Mouse (Mus musculus): ENCODE measurements at regions not wholly inside any gene's neighbourhood (a gene's known extent, or its start where the extent isn't known, plus 50 kb on each side); places are given as distances from the start of the nearest gene placed in this dataset.

DNA sequence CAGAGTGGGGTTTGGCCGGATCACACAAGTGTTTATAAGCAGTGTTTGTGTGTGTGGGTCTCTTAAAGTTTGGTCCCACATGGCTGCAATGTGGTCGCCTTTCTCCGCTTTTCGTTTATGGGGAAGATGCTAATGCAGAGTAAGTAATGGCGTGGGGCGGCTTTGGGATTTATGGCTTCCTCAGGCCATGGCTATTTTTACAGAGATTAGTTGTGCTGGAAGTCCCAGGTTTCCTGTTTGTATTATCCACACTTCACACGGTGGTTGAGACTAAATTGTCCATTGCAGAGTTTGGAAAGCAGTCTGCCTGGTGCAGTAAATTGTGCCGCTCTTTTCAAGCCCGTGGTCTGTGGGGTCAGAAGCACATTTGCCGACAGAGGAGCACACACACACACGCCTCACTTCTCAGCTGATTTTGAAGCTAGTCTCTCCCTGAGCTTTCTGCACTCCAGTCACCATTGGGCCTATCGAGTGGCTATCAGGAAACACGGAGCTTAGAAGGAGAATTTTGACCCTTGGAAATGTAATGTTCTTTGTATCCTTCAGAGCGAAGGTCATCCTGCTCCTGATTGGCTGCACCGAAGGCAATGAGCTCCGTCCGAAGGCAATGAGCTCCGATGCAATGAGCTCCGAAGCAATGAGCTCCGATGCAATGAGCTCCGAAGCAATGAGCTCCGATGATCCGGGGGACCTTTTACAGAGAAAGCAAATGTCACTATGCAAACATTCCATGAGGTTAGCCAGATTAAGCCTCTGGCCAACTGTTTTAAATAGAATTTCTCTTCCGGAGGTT is 142.9 kb upstream of the Dkk2 start:
- Histone ChIP-seq H3K9me3 (replicated peaks) (peaks cover 34% of the 10 kb centered on the region), H3K36me3 (replicated peaks) (no peaks in the 10 kb centered on the region), H3K4me3 (ENCODE audit: low read depth, low read length) (no peak overlapping the region), H3K4me1 (ENCODE audit: insufficient read depth, low read depth, low read length) (no peaks in the 10 kb centered on the region), H3K27me3 (ENCODE audit: insufficient read depth, low read length) (no peaks in the 10 kb centered on the region)
- ATAC-seq (ENCODE audit: extremely low read depth, insufficient number of reproducible peaks, low FRiP score, poor library complexity, severe bottlenecking) (no peak), DNase-seq (ENCODE audit: low spot score) (no peak)
- TF ChIP-seq CTCF (IDR thresholded peaks at IDR 0.05; ENCODE audit: low read depth, low read length) (no peak), GATA1 (IDR thresholded peaks at IDR 0.05; ENCODE audit: borderline replicate concordance, low read length) (no peak), GATA2 (IDR thresholded peaks at IDR 0.05; ENCODE audit: borderline replicate concordance, low read depth, low read length) (no peak), POLR2AphosphoS5 (IDR thresholded peaks at IDR 0.05; ENCODE audit: insufficient replicate concordance, low read depth, low read length) (no peak), TAL1 (conservative IDR thresholded peaks at IDR 0.05; ENCODE audit: low read depth, low read length) (no peak)

DNA sequence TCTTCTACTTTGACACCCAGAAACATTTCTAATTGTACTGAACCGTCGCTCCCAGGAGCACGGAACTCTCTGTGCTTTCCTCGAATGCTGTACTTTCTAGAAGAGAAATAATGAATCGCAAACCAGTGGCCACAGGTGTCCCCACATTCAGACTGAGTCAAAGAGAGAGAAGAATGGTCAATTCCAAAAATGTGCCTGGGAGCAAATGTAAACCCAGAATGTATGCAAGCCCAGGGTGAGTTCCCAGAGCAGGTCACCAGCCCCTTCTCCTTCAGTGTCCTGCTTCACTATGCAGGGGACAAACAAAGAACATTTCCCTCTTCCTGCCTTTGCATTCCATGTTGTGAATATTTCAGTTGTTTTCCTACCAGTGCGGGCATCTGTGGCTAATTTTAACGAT is 141.7 kb upstream of the Dkk2 start:
- H3K4me3 ChIP-seq (ENCODE audit: low read depth, low read length) = no peak overlapping the region
- no peaks in the 10 kb centered on the region for H3K27me3 ChIP-seq (ENCODE audit: insufficient read depth, low read length)
- TF ChIP-seq GATA2 (IDR thresholded peaks at IDR 0.05; ENCODE audit: borderline replicate concordance, low read depth, low read length) (no peak), CTCF (IDR thresholded peaks at IDR 0.05; ENCODE audit: low read depth, low read length) (no peak)
- no peak for ATAC-seq (ENCODE audit: extremely low read depth, insufficient number of reproducible peaks, low FRiP score, poor library complexity, severe bottlenecking)
- peaks cover 31% of the 10 kb centered on the region for H3K9me3 ChIP-seq (replicated peaks)
- H3K36me3 ChIP-seq (replicated peaks) = no peaks in the 10 kb centered on the region
- DNase-seq (ENCODE audit: low spot score) = no peak
- no peaks in the 10 kb centered on the region for H3K4me1 ChIP-seq (ENCODE audit: insufficient read depth, low read depth, low read length)

DNA sequence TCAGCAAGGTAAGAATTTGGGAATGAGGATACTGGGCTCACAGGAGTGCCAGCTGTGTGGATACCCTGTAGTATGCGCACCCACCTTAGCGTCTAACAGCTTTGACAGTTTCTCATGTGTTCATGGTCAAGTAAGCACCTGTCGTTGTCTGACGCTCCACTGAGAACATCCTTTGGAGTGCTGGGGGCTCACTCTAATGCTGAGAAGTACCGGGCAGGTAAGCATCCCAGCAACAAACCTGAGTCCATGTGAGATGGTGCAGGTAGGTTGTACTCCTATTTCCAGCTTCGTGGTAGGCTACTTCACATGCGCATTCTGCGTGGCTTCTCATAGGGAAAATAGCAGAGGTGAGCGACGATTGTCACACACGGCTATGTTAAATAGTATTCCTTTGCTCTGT is 129.3 kb upstream of the Dkk2 start:
- TF ChIP-seq POLR2AphosphoS5 (IDR thresholded peaks at IDR 0.05; ENCODE audit: insufficient replicate concordance, low read depth, low read length) (no peak), CTCF (IDR thresholded peaks at IDR 0.05; ENCODE audit: low read depth, low read length) (no peak), TAL1 (conservative IDR thresholded peaks at IDR 0.05; ENCODE audit: low read depth, low read length) (no peak), GATA2 (IDR thresholded peaks at IDR 0.05; ENCODE audit: borderline replicate concordance, low read depth, low read length) (no peak), GATA1 (IDR thresholded peaks at IDR 0.05; ENCODE audit: borderline replicate concordance, low read length) (no peak)
- no peaks in the 10 kb centered on the region for H3K36me3 ChIP-seq (replicated peaks)
- peaks cover 24% of the 10 kb centered on the region for H3K9me3 ChIP-seq (replicated peaks)
- no peak for ATAC-seq (ENCODE audit: extremely low read depth, insufficient number of reproducible peaks, low FRiP score, poor library complexity, severe bottlenecking)
- H3K27me3 ChIP-seq (ENCODE audit: insufficient read depth, low read length) = no peaks in the 10 kb centered on the region
- H3K4me1 ChIP-seq (ENCODE audit: insufficient read depth, low read depth, low read length) = no peaks in the 10 kb centered on the region
- no peak for DNase-seq (ENCODE audit: low spot score)
- no peak overlapping the region for H3K4me3 ChIP-seq (ENCODE audit: low read depth, low read length)

DNA sequence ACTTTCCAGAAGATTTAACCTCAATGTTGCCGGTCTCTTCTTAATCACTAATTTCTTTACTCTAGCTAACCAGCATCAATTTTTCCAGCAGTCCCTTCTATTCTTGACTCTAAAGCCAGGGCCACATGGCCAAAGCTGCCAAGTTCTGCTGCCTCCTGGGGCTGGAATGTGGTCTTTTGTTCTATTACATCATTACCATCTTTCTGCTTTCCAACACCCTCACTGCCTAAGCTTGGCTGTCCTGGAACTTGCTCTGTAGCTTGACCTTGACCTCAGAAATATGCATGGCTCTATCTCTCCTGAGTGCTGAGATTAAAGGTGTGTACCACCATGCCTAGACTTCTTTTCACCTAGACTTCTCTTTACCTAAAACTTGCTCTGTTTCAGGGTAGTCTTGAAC is 124.5 kb upstream of the Dkk2 start:
- Histone ChIP-seq H3K9me3 (replicated peaks) (peaks cover 27% of the 10 kb centered on the region), H3K4me3 (ENCODE audit: low read depth, low read length) (no peak overlapping the region), H3K4me1 (ENCODE audit: insufficient read depth, low read depth, low read length) (no peaks in the 10 kb centered on the region), H3K36me3 (replicated peaks) (no peaks in the 10 kb centered on the region), H3K27me3 (ENCODE audit: insufficient read depth, low read length) (no peaks in the 10 kb centered on the region)
- ATAC-seq (ENCODE audit: extremely low read depth, insufficient number of reproducible peaks, low FRiP score, poor library complexity, severe bottlenecking) (no peak), DNase-seq (ENCODE audit: low spot score) (no peak)
- no peak for TF ChIP-seq TAL1 (conservative IDR thresholded peaks at IDR 0.05; ENCODE audit: low read depth, low read length)
- no peak for TF ChIP-seq GATA1 (IDR thresholded peaks at IDR 0.05; ENCODE audit: borderline replicate concordance, low read length)
- TF ChIP-seq GATA2 (IDR thresholded peaks at IDR 0.05; ENCODE audit: borderline replicate concordance, low read depth, low read length) = no peak
- TF ChIP-seq CTCF (IDR thresholded peaks at IDR 0.05; ENCODE audit: low read depth, low read length) = no peak
- no peak for TF ChIP-seq POLR2AphosphoS5 (IDR thresholded peaks at IDR 0.05; ENCODE audit: insufficient replicate concordance, low read depth, low read length)

DNA sequence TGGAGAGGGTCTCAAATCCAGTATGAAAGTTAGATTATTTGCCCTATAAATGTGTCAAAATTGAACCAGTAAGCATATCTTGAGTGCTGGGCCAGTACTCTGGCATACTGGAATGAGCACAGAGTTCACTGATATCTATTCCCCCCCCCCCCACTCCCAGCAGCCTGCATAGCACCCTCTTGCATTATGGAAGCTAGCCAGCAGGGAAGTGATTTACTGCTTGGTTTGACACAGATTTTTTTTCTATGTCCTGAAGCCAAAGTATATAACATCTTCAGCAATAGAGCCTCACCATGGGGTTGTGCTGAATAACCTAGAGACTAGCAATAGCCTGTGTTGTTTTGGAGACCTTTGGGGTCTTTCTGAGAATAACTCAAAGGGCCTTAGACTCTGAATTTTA is 123.5 kb upstream of the Dkk2 start:
- no peak for DNase-seq (ENCODE audit: low spot score)
- H3K36me3 ChIP-seq (replicated peaks) = no peaks in the 10 kb centered on the region
- H3K4me1 ChIP-seq (ENCODE audit: insufficient read depth, low read depth, low read length) = no peaks in the 10 kb centered on the region
- peaks cover 28% of the 10 kb centered on the region for H3K9me3 ChIP-seq (replicated peaks)
- TF ChIP-seq GATA1 (IDR thresholded peaks at IDR 0.05; ENCODE audit: borderline replicate concordance, low read length) = no peak
- TF ChIP-seq TAL1 (conservative IDR thresholded peaks at IDR 0.05; ENCODE audit: low read depth, low read length) = no peak
- no peak for TF ChIP-seq GATA2 (IDR thresholded peaks at IDR 0.05; ENCODE audit: borderline replicate concordance, low read depth, low read length)
- TF ChIP-seq POLR2AphosphoS5 (IDR thresholded peaks at IDR 0.05; ENCODE audit: insufficient replicate concordance, low read depth, low read length) = no peak
- no peak for TF ChIP-seq CTCF (IDR thresholded peaks at IDR 0.05; ENCODE audit: low read depth, low read length)
- ATAC-seq (ENCODE audit: extremely low read depth, insufficient number of reproducible peaks, low FRiP score, poor library complexity, severe bottlenecking) = no peak
- H3K27me3 ChIP-seq (ENCODE audit: insufficient read depth, low read length) = no peaks in the 10 kb centered on the region
- no peak overlapping the region for H3K4me3 ChIP-seq (ENCODE audit: low read depth, low read length)

DNA sequence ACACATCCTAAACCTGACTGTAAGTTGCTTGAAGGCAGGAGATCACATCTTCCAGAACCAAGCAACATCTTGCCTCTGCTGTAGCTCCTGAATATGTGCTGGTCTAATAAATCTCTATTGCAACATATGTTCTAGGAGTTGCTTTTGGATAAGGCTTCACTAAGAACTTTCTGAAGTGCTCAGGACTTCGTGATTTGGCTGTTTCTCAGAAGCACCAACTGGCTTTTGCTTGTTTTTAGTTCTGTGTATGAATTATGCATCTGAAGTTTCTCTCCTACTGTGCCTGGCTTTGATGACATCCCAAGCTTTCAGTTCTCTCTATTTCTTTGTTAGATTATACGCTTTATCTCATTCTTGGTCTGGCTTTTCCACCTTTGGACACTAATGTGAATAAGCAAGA is 122.2 kb upstream of the Dkk2 start:
- DNase-seq (ENCODE audit: low spot score) = no peak
- ATAC-seq (ENCODE audit: extremely low read depth, insufficient number of reproducible peaks, low FRiP score, poor library complexity, severe bottlenecking) = no peak
- TF ChIP-seq POLR2AphosphoS5 (IDR thresholded peaks at IDR 0.05; ENCODE audit: insufficient replicate concordance, low read depth, low read length) = no peak
- TF ChIP-seq CTCF (IDR thresholded peaks at IDR 0.05; ENCODE audit: low read depth, low read length) = no peak
- no peak for TF ChIP-seq GATA1 (IDR thresholded peaks at IDR 0.05; ENCODE audit: borderline replicate concordance, low read length)
- no peak for TF ChIP-seq TAL1 (conservative IDR thresholded peaks at IDR 0.05; ENCODE audit: low read depth, low read length)
- TF ChIP-seq GATA2 (IDR thresholded peaks at IDR 0.05; ENCODE audit: borderline replicate concordance, low read depth, low read length) = no peak
- Histone ChIP-seq H3K4me3 (ENCODE audit: low read depth, low read length) (no peak overlapping the region), H3K4me1 (ENCODE audit: insufficient read depth, low read depth, low read length) (no peaks in the 10 kb centered on the region), H3K9me3 (replicated peaks) (peaks cover 32% of the 10 kb centered on the region), H3K36me3 (replicated peaks) (no peaks in the 10 kb centered on the region), H3K27me3 (ENCODE audit: insufficient read depth, low read length) (no peaks in the 10 kb centered on the region)

Data from G1E (cell line).